Mouse (Mus musculus): ENCODE measurements around the gene Gpr150.

Gene Gpr150

GRCm38 (mm10) chr13:76056896-76057266 is at the start of gene Gpr150:
Gene Gpr150, minus strand, starts transcription at chr13:76056996.
- DNase-seq (ENCODE audit: low read depth in 1 of 2, low spot score in 2 of 2) = no peak

- DNase-seq (ENCODE audit: low read depth in 1 of 2, low spot score in 2 of 2) = no peak
Observed at GRCm38 (mm10) chr13:76101989-76102388, 45.2 kb upstream of the Gpr150 start.

GRCm38 (mm10) chr13:76098493-76099303 is 41.9 kb upstream of the Gpr150 start, which contains the start of the genes Arsk and Ttc37:
Gene Arsk, minus strand, starts transcription at chr13:76098660.
Gene Ttc37, plus strand, starts transcription at chr13:76098734.
- peak; percentile 88 for DNase-seq (ENCODE audit: low read depth in 1 of 2, low spot score in 2 of 2)

GRCm38 (mm10) chr13:76098116-76098492 is 41.3 kb upstream of the Gpr150 start:
- DNase-seq (ENCODE audit: low read depth in 1 of 2, low spot score in 2 of 2) = no peak

- DNase-seq (ENCODE audit: low read depth in 1 of 2, low spot score in 2 of 2) = no peak
Observed at GRCm38 (mm10) chr13:76074323-76074722, 17.5 kb upstream of the Gpr150 start.

GRCm38 (mm10) chr13:76064363-76064945 is 7.7 kb upstream of the Gpr150 start:
- no peak for DNase-seq (ENCODE audit: low read depth in 1 of 2, low spot score in 2 of 2)

GRCm38 (mm10) chr13:76063548-76063947 is 6.8 kb upstream of the Gpr150 start:
- no peak for DNase-seq (ENCODE audit: low read depth in 1 of 2, low spot score in 2 of 2)

GRCm38 (mm10) chr13:76062569-76062968 is 5.8 kb upstream of the Gpr150 start:
- DNase-seq (ENCODE audit: low read depth in 1 of 2, low spot score in 2 of 2) = no peak

- no peak for DNase-seq (ENCODE audit: low read depth in 1 of 2, low spot score in 2 of 2)
Observed at GRCm38 (mm10) chr13:76062126-76062525, 5.3 kb upstream of the Gpr150 start.

GRCm38 (mm10) chr13:76059591-76059990 is 2.8 kb upstream of the Gpr150 start:
- DNase-seq (ENCODE audit: low read depth in 1 of 2, low spot score in 2 of 2) = no peak

GRCm38 (mm10) chr13:76057267-76058069 is 672 bp upstream of the Gpr150 start:
- DNase-seq (ENCODE audit: low read depth in 1 of 2, low spot score in 2 of 2) = no peak

- DNase-seq (ENCODE audit: low read depth in 1 of 2, low spot score in 2 of 2) = peak; percentile 1 to 13
Observed at GRCm38 (mm10) chr13:76056261-76056724, 503 bp downstream of the Gpr150 start.

GRCm38 (mm10) chr13:76055391-76056232 is 1.2 kb downstream of the Gpr150 start:
- peak in 1 of 2 experiments; percentile 3 for DNase-seq (ENCODE audit: low read depth in 1 of 2, low spot score in 2 of 2)

GRCm38 (mm10) chr13:76044971-76045370 is 11.8 kb downstream of the Gpr150 start:
- no peak for DNase-seq (ENCODE audit: low read depth in 1 of 2, low spot score in 2 of 2)

GRCm38 (mm10) chr13:76042455-76042854 is 14.3 kb downstream of the Gpr150 start:
- no peak for DNase-seq (ENCODE audit: low read depth in 1 of 2, low spot score in 2 of 2)

- no peak for DNase-seq (ENCODE audit: low read depth in 1 of 2, low spot score in 2 of 2)
Observed at GRCm38 (mm10) chr13:76024588-76024987, 32.2 kb downstream of the Gpr150 start.

GRCm38 (mm10) chr13:76021782-76022181 is 35.0 kb downstream of the Gpr150 start:
- DNase-seq (ENCODE audit: low read depth in 1 of 2, low spot score in 2 of 2) = no peak

GRCm38 (mm10) chr13:76018844-76019400 is 37.9 kb downstream of the Gpr150 start:
- no peak for DNase-seq (ENCODE audit: low read depth in 1 of 2, low spot score in 2 of 2)

GRCm38 (mm10) chr13:76017974-76018843 is 38.6 kb downstream of the Gpr150 start, which contains the start of gene Rfesd:
Gene Rfesd, minus strand, starts transcription at chr13:76018719.
- peak; percentile 88 to 93 for DNase-seq (ENCODE audit: low read depth in 1 of 2, low spot score in 2 of 2)

Measured in monocyte, adult 2 months (primary cell).